Mouse (Mus musculus): ENCODE data around the gene Ccdc86. TPM values are rescaled to one million over a fixed set of nuclear protein-coding genes. Genes with fewer than 3 reads are reported as not detected.
A peak's percentile ranks its signal among the peaks of the same experiment; 100 is the strongest.

Ccdc86 gene
- polyA plus RNA-seq, 1 experiment from 2014 or later = 15.3 TPM

- WGBS = 68% methylated on average over 2 of the region's 2 CpGs
- no peak for ATAC-seq (replicated peaks; ENCODE audit: insufficient number of reproducible peaks, insufficient read depth, low FRiP score, low read depth)
- H3K36me3 ChIP-seq = no peaks in the 10 kb centered on the region
- no peak overlapping the region for H3K27ac ChIP-seq
- no peaks in the 10 kb centered on the region for H3K27me3 ChIP-seq
- H3K4me3 ChIP-seq = no peak overlapping the region
- no peak overlapping the region for H3K9ac ChIP-seq
- H3K4me2 ChIP-seq = no peak overlapping the region
- H3K9me3 ChIP-seq (replicated peaks) = no peaks in the 10 kb centered on the region
- peaks cover 8% of the 10 kb centered on the region for H3K4me1 ChIP-seq (replicated peaks)
Observed at GRCm38 (mm10) chr19:10975187-10975586, 26.1 kb upstream of the Ccdc86 start.

- Histone ChIP-seq H3K4me1 (replicated peaks) (peaks cover 4% of the 10 kb centered on the region), H3K9ac (no peak within 1 kb of the TSS), H3K4me3 (no peak within 1 kb of the TSS), H3K36me3 (no peaks in the 10 kb centered on the region), H3K27me3 (no peaks in the 10 kb centered on the region), H3K4me2 (no peak within 1 kb of the TSS), H3K27ac (no peak within 1 kb of the TSS), H3K9me3 (replicated peaks) (no peaks in the 10 kb centered on the region)
- 30% methylated on average over 4 of the region's 4 CpGs for WGBS
- ATAC-seq (replicated peaks; ENCODE audit: insufficient number of reproducible peaks, insufficient read depth, low FRiP score, low read depth) = no peak
Observed at GRCm38 (mm10) chr19:10974238-10974865, 25.3 kb upstream of the Ccdc86 start, which contains the start of gene Ms4a10. TSS of gene Ms4a10 (minus strand) at chr19:10974670.

- H3K27ac ChIP-seq = no peak overlapping the region
- no peak overlapping the region for H3K4me2 ChIP-seq
- H3K9ac ChIP-seq = no peak overlapping the region
- WGBS = 49% methylated on average over 2 of the region's 2 CpGs
- no peaks in the 10 kb centered on the region for H3K4me1 ChIP-seq (replicated peaks)
- no peaks in the 10 kb centered on the region for H3K27me3 ChIP-seq
- no peaks in the 10 kb centered on the region for H3K36me3 ChIP-seq
- no peak for ATAC-seq (replicated peaks; ENCODE audit: insufficient number of reproducible peaks, insufficient read depth, low FRiP score, low read depth)
- no peak overlapping the region for H3K4me3 ChIP-seq
- no peaks in the 10 kb centered on the region for H3K9me3 ChIP-seq (replicated peaks)
Observed at GRCm38 (mm10) chr19:10973187-10973586, 24.1 kb upstream of the Ccdc86 start.

- Histone ChIP-seq H3K4me3 (no peak overlapping the region), H3K9ac (no peak overlapping the region), H3K9me3 (replicated peaks) (no peaks in the 10 kb centered on the region), H3K4me2 (no peak overlapping the region), H3K4me1 (replicated peaks) (no peaks in the 10 kb centered on the region), H3K36me3 (no peaks in the 10 kb centered on the region), H3K27ac (no peak overlapping the region), H3K27me3 (no peaks in the 10 kb centered on the region)
- ATAC-seq (replicated peaks; ENCODE audit: insufficient number of reproducible peaks, insufficient read depth, low FRiP score, low read depth) = no peak
- 77% methylated on average over 3 of the region's 3 CpGs for WGBS
Observed at GRCm38 (mm10) chr19:10972660-10973059, 23.6 kb upstream of the Ccdc86 start.

- Histone ChIP-seq H3K9ac (no peak overlapping the region), H3K9me3 (replicated peaks) (no peaks in the 10 kb centered on the region), H3K27ac (no peak overlapping the region), H3K36me3 (no peaks in the 10 kb centered on the region), H3K27me3 (no peaks in the 10 kb centered on the region), H3K4me1 (replicated peaks) (no peaks in the 10 kb centered on the region), H3K4me3 (no peak overlapping the region), H3K4me2 (no peak overlapping the region)
- no peak for ATAC-seq (replicated peaks; ENCODE audit: insufficient number of reproducible peaks, insufficient read depth, low FRiP score, low read depth)
- 36% methylated on average over 3 of the region's 3 CpGs for WGBS
Observed at GRCm38 (mm10) chr19:10970457-10970856, 21.4 kb upstream of the Ccdc86 start.

- Histone ChIP-seq H3K9me3 (replicated peaks) (no peaks in the 10 kb centered on the region), H3K36me3 (no peaks in the 10 kb centered on the region), H3K4me2 (no peak overlapping the region), H3K27ac (no peak overlapping the region), H3K4me1 (replicated peaks) (no peaks in the 10 kb centered on the region), H3K27me3 (peaks cover 9% of the 10 kb centered on the region; the same call in 1 of the 2 replicates), H3K4me3 (no peak overlapping the region), H3K9ac (no peak overlapping the region)
- ATAC-seq (replicated peaks; ENCODE audit: insufficient number of reproducible peaks, insufficient read depth, low FRiP score, low read depth) = no peak
- WGBS = 86% methylated on average over 7 of the region's 7 CpGs
Observed at GRCm38 (mm10) chr19:10968578-10968977, 19.5 kb upstream of the Ccdc86 start.

GRCm38 (mm10) chr19:10965721-10966120, 16.7 kb upstream of the Ccdc86 start:
- peaks cover 14% of the 10 kb centered on the region for H3K27me3 ChIP-seq

GRCm38 (mm10) chr19:10959978-10960346, 10.9 kb upstream of the Ccdc86 start:
- no peak for ATAC-seq (replicated peaks; ENCODE audit: insufficient number of reproducible peaks, insufficient read depth, low FRiP score, low read depth)
- H3K9me3 ChIP-seq (replicated peaks) = no peaks in the 10 kb centered on the region
- H3K4me2 ChIP-seq = no peak overlapping the region
- no peak overlapping the region for H3K4me3 ChIP-seq
- peaks cover 8% of the 10 kb centered on the region for H3K4me1 ChIP-seq (replicated peaks)
- H3K9ac ChIP-seq = no peak overlapping the region
- peaks cover 16% of the 10 kb centered on the region for H3K27me3 ChIP-seq
- H3K36me3 ChIP-seq = no peaks in the 10 kb centered on the region
- 42% methylated on average over 12 of the region's 12 CpGs for WGBS
- H3K27ac ChIP-seq = no peak overlapping the region

More at GRCm38 (mm10) chr19:10965721-10966120, 16.7 kb upstream of the Ccdc86 start:
- WGBS = 77% methylated on average over 7 of the region's 7 CpGs
- Histone ChIP-seq H3K4me3 (no peak overlapping the region), H3K4me2 (no peak overlapping the region), H3K36me3 (no peaks in the 10 kb centered on the region), H3K9me3 (replicated peaks) (no peaks in the 10 kb centered on the region), H3K9ac (no peak overlapping the region), H3K27ac (no peak overlapping the region), H3K4me1 (replicated peaks) (no peaks in the 10 kb centered on the region)
- no peak for ATAC-seq (replicated peaks; ENCODE audit: insufficient number of reproducible peaks, insufficient read depth, low FRiP score, low read depth)

- H3K36me3 ChIP-seq = no peaks in the 10 kb centered on the region
- peaks cover 8% of the 10 kb centered on the region for H3K4me1 ChIP-seq (replicated peaks)
- H3K27ac ChIP-seq = peak overlapping the region; percentile 20; the same call in 1 of the 2 replicates
- H3K9ac ChIP-seq = no peak overlapping the region
- H3K4me2 ChIP-seq = no peak overlapping the region
- 0 out of 2 replicates have a peak, but pooled peaks have one; percentile 55 for ATAC-seq (replicated peaks; ENCODE audit: insufficient number of reproducible peaks, insufficient read depth, low FRiP score, low read depth)
- no peaks in the 10 kb centered on the region for H3K9me3 ChIP-seq (replicated peaks)
- peaks cover 10% of the 10 kb centered on the region for H3K27me3 ChIP-seq
- 29% methylated on average over 11 of the region's 11 CpGs for WGBS
- no peak overlapping the region for H3K4me3 ChIP-seq
Observed at GRCm38 (mm10) chr19:10959085-10959977, 10.3 kb upstream of the Ccdc86 start.

GRCm38 (mm10) chr19:10952021-10952939, 3.2 kb upstream of the Ccdc86 start:
- Histone ChIP-seq H3K9me3 (replicated peaks) (no peaks in the 10 kb centered on the region), H3K4me1 (replicated peaks) (peaks cover 35% of the 10 kb centered on the region), H3K9ac (no peak overlapping the region), H3K27me3 (no peaks in the 10 kb centered on the region; the same call in 1 of the 2 replicates), H3K27ac (peak overlapping the region; percentile 73), H3K4me3 (no peak overlapping the region), H3K4me2 (peak overlapping the region; percentile 35), H3K36me3 (no peaks in the 10 kb centered on the region)
- WGBS = 32% methylated on average over 11 of the region's 11 CpGs
- ATAC-seq (replicated peaks; ENCODE audit: insufficient number of reproducible peaks, insufficient read depth, low FRiP score, low read depth) = peak; percentile 63

GRCm38 (mm10) chr19:10949558-10949957, 492 bp upstream of the Ccdc86 start:
- Histone ChIP-seq H3K4me3 (peak overlapping the region; percentile 68), H3K9ac (no peak overlapping the region), H3K27me3 (no peaks in the 10 kb centered on the region), H3K4me1 (replicated peaks) (peaks cover 47% of the 10 kb centered on the region), H3K9me3 (replicated peaks) (no peaks in the 10 kb centered on the region), H3K4me2 (peak overlapping the region; percentile 99), H3K36me3 (peaks cover 7% of the 10 kb centered on the region), H3K27ac (peak overlapping the region; percentile 35)
- no peak for ATAC-seq (replicated peaks; ENCODE audit: insufficient number of reproducible peaks, insufficient read depth, low FRiP score, low read depth)
- 31% methylated on average over 9 of the region's 9 CpGs for WGBS
